Mouse (Mus musculus) MEL (cell line): ENCODE results near the gene Prr12. TPM values are rescaled to one million over a fixed set of nuclear protein-coding genes. Genes with fewer than 3 reads are reported as not detected.

ENCODE experiments used
- DNase-seq: peaks from one replicate; pipeline ENCODE4 v3.0.0; 2011; ENCODE audit warnings: low read depth, low spot score
- H3K27ac ChIP-seq: 2 replicates; pipeline ENCODE4 v1.5.1; 2012; ENCODE audit warnings: low read depth, mild to moderate bottlenecking, control low read depth, low read length, moderate library complexity; ENCODE audit not compliant: control insufficient read depth
- H3K27me3 ChIP-seq, 2 experiments: fragments of 150-350 bp in 1 of 2; sonication (generic) in 1 of 2; 2 replicates each; pipeline ENCODE4 v1.6.1; 2012; ENCODE audit warnings: low read length in 2 of 2, mild to moderate bottlenecking in 2 of 2, improper control_type of control experiment in 1 of 2, moderate library complexity in 1 of 2; ENCODE audit not compliant: insufficient read depth in 2 of 2, control insufficient read depth in 1 of 2
- H3K36me3 ChIP-seq, 2 experiments: 2 replicates each; pipeline ENCODE4 v1.6.1; 2012 to 2014; ENCODE audit warnings: low read length in 2 of 2, improper control_type of control experiment in 1 of 2, inconsistent platforms in 1 of 2, mild to moderate bottlenecking in 1 of 2; ENCODE audit not compliant: insufficient read depth in 2 of 2, control insufficient read depth in 1 of 2
- H3K4me1 ChIP-seq, 2 experiments: fragments of 150-350 bp in 1 of 2; sonication (generic) in 1 of 2; 2 replicates each; pipeline ENCODE4 v1.6.1; 2012; ENCODE audit warnings: low read length in 2 of 2, improper control_type of control experiment in 1 of 2, mild to moderate bottlenecking in 1 of 2; ENCODE audit not compliant: insufficient read depth in 2 of 2, control insufficient read depth in 1 of 2
- H3K4me3 ChIP-seq, 2 experiments: fragments of 150-350 bp in 1 of 2; sonication (generic) in 1 of 2; 2 replicates each; pipeline ENCODE4 v1.5.1; 2012; ENCODE audit warnings: low read depth in 2 of 2, low read length in 2 of 2, mild to moderate bottlenecking in 2 of 2, moderate library complexity in 2 of 2, control low read depth in 1 of 2, improper control_type of control experiment in 1 of 2; ENCODE audit not compliant: control insufficient read depth in 1 of 2, insufficient read depth in 1 of 2
- H3K79me2 ChIP-seq: 2 replicates; pipeline ENCODE4 v1.6.1; 2012; ENCODE audit warnings: mild to moderate bottlenecking, low read length, moderate library complexity; ENCODE audit not compliant: control insufficient read depth, poor library complexity, insufficient read depth
- H3K9ac ChIP-seq: 2 replicates; pipeline ENCODE4 v1.6.1; 2012; ENCODE audit warnings: low read depth, mild to moderate bottlenecking, control low read depth, low read length, moderate library complexity; ENCODE audit not compliant: control insufficient read depth, poor library complexity, severe bottlenecking
- H3K9me3 ChIP-seq: fragments of 150-350 bp; sonication (generic); replicated peaks from 2 replicates; pipeline ENCODE4 v1.6.1; 2012; ENCODE audit warnings: mild to moderate bottlenecking, low read length, improper control_type of control experiment, moderate library complexity; ENCODE audit not compliant: insufficient read depth
- CHD1 ChIP-seq: IDR thresholded peaks from 2 replicates; pipeline ENCODE4 v1.6.1; 2012; ENCODE audit warnings: low read depth, mild to moderate bottlenecking, inconsistent platforms, low read length, improper control_type of control experiment
- CTCF ChIP-seq, 3 experiments: IDR thresholded peaks in 2 of 3; conservative IDR thresholded peaks in 1 of 3; 2 replicates each; pipeline ENCODE4 v1.5.1; 2011 to 2012; ENCODE audit warnings: low read length in 3 of 3, low read depth in 2 of 3, mild to moderate bottlenecking in 2 of 3, improper control_type of control experiment in 1 of 3, inconsistent platforms in 1 of 3, mixed read lengths in 1 of 3, moderate library complexity in 1 of 3; ENCODE audit not compliant: control insufficient read depth in 1 of 3, insufficient read depth in 1 of 3, poor library complexity in 1 of 3, severe bottlenecking in 1 of 3
- E2F4 ChIP-seq: IDR thresholded peaks from 2 replicates; pipeline ENCODE4 v1.6.1; 2011; ENCODE audit warnings: low read depth, low read length, improper control_type of control experiment, borderline replicate concordance
- EP300 ChIP-seq, 2 experiments: IDR thresholded peaks; 2 replicates each; pipeline ENCODE4 v1.6.1; 2011; ENCODE audit warnings: improper control_type of control experiment in 2 of 2, low read length in 2 of 2, low read depth in 1 of 2, mild to moderate bottlenecking in 1 of 2
- ETS1 ChIP-seq: IDR thresholded peaks from 2 replicates; pipeline ENCODE4 v1.6.1; 2012; ENCODE audit warnings: low read depth, mild to moderate bottlenecking, inconsistent platforms, low read length, improper control_type of control experiment, moderate library complexity
- MAX ChIP-seq: IDR thresholded peaks from 2 replicates; pipeline ENCODE4 v1.6.1; 2011; ENCODE audit warnings: low read length, improper control_type of control experiment
- MAZ ChIP-seq: IDR thresholded peaks from 2 replicates; pipeline ENCODE4 v1.6.1; 2012; ENCODE audit warnings: low read depth, mild to moderate bottlenecking, inconsistent platforms, low read length, improper control_type of control experiment
- MEF2A ChIP-seq: IDR thresholded peaks from 2 replicates; pipeline ENCODE4 v1.6.1; 2014; ENCODE audit warnings: low read depth, mild to moderate bottlenecking, inconsistent platforms, low read length, improper control_type of control experiment; ENCODE audit not compliant: poor library complexity, insufficient replicate concordance, severe bottlenecking; ENCODE audit errors: extremely low read depth
- MXI1 ChIP-seq: IDR thresholded peaks from 2 replicates; pipeline ENCODE4 v1.6.1; 2011; ENCODE audit warnings: mild to moderate bottlenecking, low read depth, low read length, improper control_type of control experiment
- MYC ChIP-seq: IDR thresholded peaks from 2 replicates; pipeline ENCODE4 v1.6.1; 2011; ENCODE audit warnings: low read depth, mild to moderate bottlenecking, low read length, improper control_type of control experiment, moderate library complexity
- POLR2AphosphoS2 ChIP-seq: IDR thresholded peaks from 2 replicates; pipeline ENCODE4 v1.6.1; 2011; ENCODE audit warnings: low read length, improper control_type of control experiment
- RCOR1 ChIP-seq: IDR thresholded peaks from 2 replicates; pipeline ENCODE4 v1.6.1; 2012; ENCODE audit warnings: low read depth, mild to moderate bottlenecking, inconsistent platforms, low read length, improper control_type of control experiment
- SIN3A ChIP-seq: IDR thresholded peaks from 2 replicates; pipeline ENCODE4 v1.6.1; 2012; ENCODE audit warnings: low read length, improper control_type of control experiment, inconsistent platforms
- SMC3 ChIP-seq: IDR thresholded peaks from 2 replicates; pipeline ENCODE4 v1.6.1; 2011; ENCODE audit warnings: low read depth, low read length, improper control_type of control experiment
- TCF12 ChIP-seq: IDR thresholded peaks from 2 replicates; pipeline ENCODE4 v1.6.1; 2014; ENCODE audit warnings: low read depth, mild to moderate bottlenecking, inconsistent platforms, low read length, improper control_type of control experiment, moderate library complexity
- USF1 ChIP-seq: IDR thresholded peaks from 2 replicates; pipeline ENCODE4 v1.6.1; 2014; ENCODE audit warnings: low read depth, mild to moderate bottlenecking, inconsistent platforms, low read length, improper control_type of control experiment, moderate library complexity
- ZKSCAN1 ChIP-seq: IDR thresholded peaks from 2 replicates; pipeline ENCODE4 v1.6.1; 2012; ENCODE audit warnings: low read depth, mild to moderate bottlenecking, inconsistent platforms, low read length, improper control_type of control experiment, moderate library complexity
- ZNF384 ChIP-seq: IDR thresholded peaks from 2 replicates; pipeline ENCODE4 v1.6.1; 2012; ENCODE audit warnings: low read depth, mild to moderate bottlenecking, inconsistent platforms, low read length, improper control_type of control experiment
- polyA plus RNA-seq, 2 experiments: library from polyadenylated mRNA; stranded (reverse) in 1 of 2; unstranded in 1 of 2; fragments of >175 nt in 1 of 2; fragments of >200 nt in 1 of 2; gene quantifications; 2 replicates each; pipeline versions ENCODE4 v1.2.1 to v1.2.4; 2012; ENCODE audit warnings: low replicate concordance in 2 of 2, low read depth in 1 of 2; ENCODE audit not compliant: insufficient read length in 2 of 2, insufficient read depth in 1 of 2, missing spikeins in 1 of 2
- total RNA-seq: library from RNA; depleted of rRNA; stranded (reverse); fragments of 300-350 nt; gene quantifications from 2 replicates; pipeline ENCODE4 v1.2.3, GENCODE M21; 2012

Gene Prr12
- total and polyA plus RNA-seq, 3 experiments: 3.5 to 32.1 TPM; not detected in 1

DNA sequence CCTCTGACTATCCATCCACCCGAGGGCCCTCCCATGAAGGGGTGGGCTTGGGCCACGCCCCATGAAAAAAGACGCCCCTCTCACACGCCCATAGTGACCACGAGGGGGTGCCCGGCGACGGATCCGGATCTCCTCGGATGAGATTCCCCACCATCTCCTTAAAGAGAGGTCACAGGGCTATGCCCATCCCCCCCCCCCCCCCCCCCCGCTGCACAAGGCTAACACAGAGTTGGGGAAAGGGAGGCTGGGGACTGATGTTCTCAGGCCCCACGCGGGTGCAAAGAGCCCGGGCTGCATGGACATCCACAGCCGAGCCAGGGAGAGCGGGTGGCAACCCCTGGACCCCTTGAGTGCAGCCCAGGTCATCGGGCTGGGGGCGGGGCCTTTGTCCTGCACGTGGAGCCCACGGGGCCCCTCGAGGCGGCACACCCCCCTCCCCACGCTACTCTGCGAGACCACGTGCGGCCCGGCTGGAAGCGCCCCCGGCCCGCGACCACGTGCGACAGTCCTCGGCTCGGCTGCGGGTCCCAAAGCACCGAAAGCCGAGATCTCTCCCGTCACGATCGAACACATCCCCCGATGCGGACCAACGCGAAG is 67.0 kb downstream of the Prr12 start:
- peaks cover 9 to 10% of the 10 kb centered on the region in 2 experiments for H3K36me3 ChIP-seq
- peaks cover 0 to 11% of the 10 kb centered on the region in 2 experiments; a peak in 3 of 4 replicates for H3K4me1 ChIP-seq

DNA sequence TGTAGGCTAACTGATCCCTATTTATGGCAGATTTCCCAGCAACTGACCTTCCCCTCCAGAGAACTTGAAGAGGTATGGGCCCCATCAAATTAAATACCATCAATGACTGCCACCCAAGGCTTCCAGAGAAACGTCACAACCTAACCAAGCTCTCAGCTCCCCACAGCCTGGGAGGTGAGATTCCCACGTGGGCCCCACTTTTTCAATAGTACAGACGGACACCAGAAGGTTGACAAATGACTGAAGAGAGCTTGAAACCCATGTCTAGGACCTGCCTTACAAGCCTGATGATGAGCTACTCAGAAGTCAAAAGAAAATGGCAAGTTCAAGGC is 67.9 kb downstream of the Prr12 start:
- H3K27me3 ChIP-seq: no peaks in the 10 kb centered on the region
- TF ChIP-seq EP300 (IDR thresholded peaks at IDR 0.05; ENCODE audit: low read depth in 1 of 2, low read length in 2 of 2): no peak
- no peak for TF ChIP-seq MEF2A
- TF ChIP-seq MAZ: no peak
- no peak for TF ChIP-seq E2F4
- no peak for TF ChIP-seq RCOR1
- TF ChIP-seq TCF12: no peak
- peaks cover 10 to 12% of the 10 kb centered on the region in 2 experiments for H3K36me3 ChIP-seq
- H3K4me1 ChIP-seq: peaks cover 0 to 11% of the 10 kb centered on the region in 2 experiments; a peak in 3 of 4 replicates
- peak overlapping the region; percentile 99 for H3K9ac ChIP-seq
- no peaks in the 10 kb centered on the region for H3K9me3 ChIP-seq
- peak overlapping the region; percentile 72 to 99 for H3K4me3 ChIP-seq
- H3K79me2 ChIP-seq: peaks cover 45% of the 10 kb centered on the region
- DNase-seq: no peak
- H3K27ac ChIP-seq: no peak overlapping the region

More for the DNA sequence above, 67.0 kb downstream of the Prr12 start:
- peak overlapping the region; percentile 72 to 99 for H3K4me3 ChIP-seq
- TF ChIP-seq ZKSCAN1: no peak
- peak; percentile 94 for TF ChIP-seq MAX
- 0 out of 2 replicates have a peak, but pooled peaks have one; percentile 3 for TF ChIP-seq ETS1
- TF ChIP-seq CHD1: 0 out of 2 replicates have a peak, but pooled peaks have one; percentile 47
- no peak for TF ChIP-seq MEF2A
- peak; percentile 72; the same call in 1 of the 2 replicates for TF ChIP-seq SIN3A
- 0 out of 2 replicates have a peak, but pooled peaks have one; percentile 7 for TF ChIP-seq SMC3
- no peak for TF ChIP-seq RCOR1
- TF ChIP-seq MYC: peak; percentile 93
- no peak for TF ChIP-seq ZNF384
- TF ChIP-seq POLR2AphosphoS2: peak; percentile 20; the same call in 1 of the 2 replicates
- TF ChIP-seq MXI1: peak; percentile 95
- TF ChIP-seq E2F4: no peak; the same call in 1 of the 2 replicates
- TF ChIP-seq CTCF (IDR thresholded peaks at IDR 0.05 in 2 of 3, conservative IDR thresholded peaks at IDR 0.05 in 1 of 3; ENCODE audit: control insufficient read depth in 1 of 3, insufficient read depth in 1 of 3, low read depth in 2 of 3, low read length in 3 of 3, poor library complexity in 1 of 3, severe bottlenecking in 1 of 3): peak in 2 of 3 experiments; percentile 32 to 51; a peak in 3 of 6 replicates
- peak; percentile 26; the same call in 1 of the 2 replicates for TF ChIP-seq USF1
- H3K9me3 ChIP-seq: no peaks in the 10 kb centered on the region
- H3K79me2 ChIP-seq: peaks cover 45% of the 10 kb centered on the region
- peak overlapping the region; percentile 99 for H3K9ac ChIP-seq
- no peaks in the 10 kb centered on the region for H3K27me3 ChIP-seq
- H3K27ac ChIP-seq: peak overlapping the region; percentile 86
- peak; percentile 74 for DNase-seq
